Mouse (Mus musculus) spleen, adult 2 months (tissue): Measurements from ENCODE around the gene Rubcn.

Experiments
- CTCF ChIP-seq: fragments of 200-500 bp; IDR thresholded peaks from 2 replicates; pipeline ENCODE4 v1.5.1; 2011; ENCODE audit warnings: mild to moderate bottlenecking, inconsistent platforms; ENCODE audit not compliant: insufficient read depth, insufficient read length, insufficient replicate concordance; ENCODE audit errors: extremely low read depth
- POLR2A ChIP-seq: fragments of 200-500 bp; IDR thresholded peaks from 2 replicates; pipeline ENCODE4 v1.6.1; 2011; ENCODE audit warnings: low read depth, low read length, inconsistent platforms

DNA sequence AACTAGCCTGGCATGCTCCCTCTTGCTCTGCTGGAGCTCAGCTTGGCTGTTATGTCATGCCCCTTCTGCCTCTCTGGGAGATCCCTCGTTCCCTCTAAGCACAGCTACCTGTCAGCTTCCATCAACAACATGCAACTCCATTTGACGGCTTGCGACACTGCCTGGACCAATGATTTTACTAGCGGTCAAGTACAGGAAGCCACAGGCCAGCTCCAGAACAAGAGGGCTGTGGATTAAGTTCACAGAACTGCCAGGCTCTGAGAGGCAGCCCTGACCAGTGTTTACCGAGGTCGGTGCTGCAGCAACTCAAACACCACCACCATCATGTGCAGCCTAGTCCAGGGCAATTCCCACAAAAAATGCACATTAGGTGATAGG is 55.1 kb downstream of the Rubcn start:
- TF ChIP-seq CTCF (no peak), POLR2A (no peak)
